Mouse (Mus musculus): ENCODE data around the gene Wdr34. TPM values are rescaled to one million over a fixed set of nuclear protein-coding genes. Genes with fewer than 3 reads are reported as not detected.

The Wdr34 gene
- polyA plus RNA-seq, 1 experiment from 2014 or later, result 42.5 TPM

GRCm38 (mm10) chr2:30067031-30067888 is 18.6 kb upstream of the Wdr34 start:
- Histone ChIP-seq H3K36me3 (ENCODE audit: insufficient read depth, low read length) (peaks cover 27% of the 10 kb centered on the region), H3K27ac (ENCODE audit: low read length) (peak overlapping the region; percentile 99), H3K4me2 (replicated peaks; ENCODE audit: low read depth, low read length) (peak overlapping the region; percentile 78), H3K4me3 (ENCODE audit: low read length) (peak overlapping the region; percentile 99), H3K9me3 (ENCODE audit: low read length) (no peaks in the 10 kb centered on the region), H3K4me1 (ENCODE audit: insufficient read depth, low read length) (peaks cover 36% of the 10 kb centered on the region), H3K27me3 (ENCODE audit: insufficient read depth, low read length) (no peaks in the 10 kb centered on the region), H3K9ac (replicated peaks; ENCODE audit: low read length) (peak overlapping the region; percentile 100)
- WGBS, result under 1% methylated on average over 45 of the region's 69 CpGs
- peak; percentile 2; the same call in 1 of the 2 replicates for ATAC-seq (ENCODE audit: low FRiP score, low TSS enrichment)

GRCm38 (mm10) chr2:30066046-30066901 is 17.6 kb upstream of the Wdr34 start:
- peak overlapping the region; percentile 78 for H3K4me2 ChIP-seq (replicated peaks; ENCODE audit: low read depth, low read length)
- H3K9ac ChIP-seq (replicated peaks; ENCODE audit: low read length), result peak overlapping the region; percentile 100
- peak; percentile 95 for ATAC-seq (ENCODE audit: low FRiP score, low TSS enrichment)
- H3K4me1 ChIP-seq (ENCODE audit: insufficient read depth, low read length), result peaks cover 36% of the 10 kb centered on the region
- H3K27ac ChIP-seq (ENCODE audit: low read length), result peak overlapping the region; percentile 99
- no peaks in the 10 kb centered on the region for H3K27me3 ChIP-seq (ENCODE audit: insufficient read depth, low read length)
- WGBS, result 0% methylated on average over 38 of the region's 101 CpGs
- H3K36me3 ChIP-seq (ENCODE audit: insufficient read depth, low read length), result peaks cover 24% of the 10 kb centered on the region
- no peaks in the 10 kb centered on the region for H3K9me3 ChIP-seq (ENCODE audit: low read length)
- H3K4me3 ChIP-seq (ENCODE audit: low read length), result peak overlapping the region; percentile 99

- ATAC-seq (ENCODE audit: low FRiP score, low TSS enrichment), result no peak
- Histone ChIP-seq H3K9ac (replicated peaks; ENCODE audit: low read length) (peak overlapping the region; percentile 77), H3K27ac (ENCODE audit: low read length) (no peak overlapping the region), H3K4me1 (ENCODE audit: insufficient read depth, low read length) (peaks cover 39% of the 10 kb centered on the region), H3K36me3 (ENCODE audit: insufficient read depth, low read length) (peaks cover 11% of the 10 kb centered on the region; the same call in 1 of the 2 replicates), H3K4me3 (ENCODE audit: low read length) (peak overlapping the region; percentile 59), H3K27me3 (ENCODE audit: insufficient read depth, low read length) (no peaks in the 10 kb centered on the region), H3K9me3 (ENCODE audit: low read length) (no peaks in the 10 kb centered on the region), H3K4me2 (replicated peaks; ENCODE audit: low read depth, low read length) (peak overlapping the region; percentile 80)
- WGBS, result 43% methylated on average over 3 of the region's 3 CpGs
Measured at GRCm38 (mm10) chr2:30064298-30064697, 15.6 kb upstream of the Wdr34 start.

GRCm38 (mm10) chr2:30063791-30064190 is 15.1 kb upstream of the Wdr34 start:
- Histone ChIP-seq H3K27me3 (ENCODE audit: insufficient read depth, low read length) (no peaks in the 10 kb centered on the region), H3K4me3 (ENCODE audit: low read length) (peak overlapping the region; percentile 59), H3K27ac (ENCODE audit: low read length) (peak overlapping the region; percentile 94), H3K36me3 (ENCODE audit: insufficient read depth, low read length) (peaks cover 6% of the 10 kb centered on the region; the same call in 1 of the 2 replicates), H3K4me2 (replicated peaks; ENCODE audit: low read depth, low read length) (peak overlapping the region; percentile 80), H3K4me1 (ENCODE audit: insufficient read depth, low read length) (peaks cover 39% of the 10 kb centered on the region), H3K9ac (replicated peaks; ENCODE audit: low read length) (peak overlapping the region; percentile 77), H3K9me3 (ENCODE audit: low read length) (no peaks in the 10 kb centered on the region)
- ATAC-seq (ENCODE audit: low FRiP score, low TSS enrichment), result no peak
- 10% methylated on average over 2 of the region's 3 CpGs for WGBS

- Histone ChIP-seq H3K4me2 (replicated peaks; ENCODE audit: low read depth, low read length) (peak overlapping the region; percentile 80), H3K9me3 (ENCODE audit: low read length) (no peaks in the 10 kb centered on the region), H3K27ac (ENCODE audit: low read length) (peak overlapping the region; percentile 94), H3K4me3 (ENCODE audit: low read length) (peak overlapping the region; percentile 59), H3K27me3 (ENCODE audit: insufficient read depth, low read length) (no peaks in the 10 kb centered on the region), H3K36me3 (ENCODE audit: insufficient read depth, low read length) (peaks cover 1% of the 10 kb centered on the region; the same call in 1 of the 2 replicates), H3K4me1 (ENCODE audit: insufficient read depth, low read length) (peaks cover 36% of the 10 kb centered on the region), H3K9ac (replicated peaks; ENCODE audit: low read length) (peak overlapping the region; percentile 77)
- ATAC-seq (ENCODE audit: low FRiP score, low TSS enrichment), result no peak
- 3% methylated on average over 8 of the region's 8 CpGs for WGBS
Measured at GRCm38 (mm10) chr2:30063235-30063634, 14.6 kb upstream of the Wdr34 start.

GRCm38 (mm10) chr2:30062249-30063093 is 13.8 kb upstream of the Wdr34 start:
- peak; percentile 37 for ATAC-seq (ENCODE audit: low FRiP score, low TSS enrichment)
- Histone ChIP-seq H3K9ac (replicated peaks; ENCODE audit: low read length) (peak overlapping the region; percentile 77), H3K36me3 (ENCODE audit: insufficient read depth, low read length) (no peaks in the 10 kb centered on the region), H3K27ac (ENCODE audit: low read length) (peak overlapping the region; percentile 94), H3K4me1 (ENCODE audit: insufficient read depth, low read length) (peaks cover 31% of the 10 kb centered on the region), H3K4me2 (replicated peaks; ENCODE audit: low read depth, low read length) (peak overlapping the region; percentile 80), H3K4me3 (ENCODE audit: low read length) (peak overlapping the region; percentile 59), H3K9me3 (ENCODE audit: low read length) (no peaks in the 10 kb centered on the region), H3K27me3 (ENCODE audit: insufficient read depth, low read length) (no peaks in the 10 kb centered on the region)
- WGBS, result under 1% methylated on average over 40 of the region's 40 CpGs

- no peaks in the 10 kb centered on the region for H3K36me3 ChIP-seq (ENCODE audit: insufficient read depth, low read length)
Measured at GRCm38 (mm10) chr2:30061215-30062166, 12.8 kb upstream of the Wdr34 start.

GRCm38 (mm10) chr2:30058418-30058817 is 9.7 kb upstream of the Wdr34 start:
- Histone ChIP-seq H3K27me3 (ENCODE audit: insufficient read depth, low read length) (no peaks in the 10 kb centered on the region), H3K4me3 (ENCODE audit: low read length) (no peak overlapping the region), H3K36me3 (ENCODE audit: insufficient read depth, low read length) (no peaks in the 10 kb centered on the region), H3K9ac (replicated peaks; ENCODE audit: low read length) (no peak overlapping the region), H3K4me2 (replicated peaks; ENCODE audit: low read depth, low read length) (no peak overlapping the region), H3K4me1 (ENCODE audit: insufficient read depth, low read length) (peaks cover 12% of the 10 kb centered on the region), H3K27ac (ENCODE audit: low read length) (no peak overlapping the region), H3K9me3 (ENCODE audit: low read length) (no peaks in the 10 kb centered on the region)
- 63% methylated on average over 5 of the region's 5 CpGs for WGBS
- no peak for ATAC-seq (ENCODE audit: low FRiP score, low TSS enrichment)

More at GRCm38 (mm10) chr2:30061215-30062166, 12.8 kb upstream of the Wdr34 start:
- peak overlapping the region; percentile 94 for H3K27ac ChIP-seq (ENCODE audit: low read length)
- peak overlapping the region; percentile 77 for H3K9ac ChIP-seq (replicated peaks; ENCODE audit: low read length)
- 9% methylated on average over 36 of the region's 37 CpGs for WGBS
- H3K27me3 ChIP-seq (ENCODE audit: insufficient read depth, low read length), result no peaks in the 10 kb centered on the region
- H3K4me2 ChIP-seq (replicated peaks; ENCODE audit: low read depth, low read length), result peak overlapping the region; percentile 80
- H3K4me1 ChIP-seq (ENCODE audit: insufficient read depth, low read length), result peaks cover 34% of the 10 kb centered on the region
- peak overlapping the region; percentile 59 for H3K4me3 ChIP-seq (ENCODE audit: low read length)
- ATAC-seq (ENCODE audit: low FRiP score, low TSS enrichment), result 0 out of 2 replicates have a peak, but pooled peaks have one; percentile 0
- no peaks in the 10 kb centered on the region for H3K9me3 ChIP-seq (ENCODE audit: low read length)

All from kidney, embryonic 16.5 days (tissue).